Mouse (Mus musculus): ENCODE measurements around the gene Elavl4.

Gene Elavl4

DNA sequence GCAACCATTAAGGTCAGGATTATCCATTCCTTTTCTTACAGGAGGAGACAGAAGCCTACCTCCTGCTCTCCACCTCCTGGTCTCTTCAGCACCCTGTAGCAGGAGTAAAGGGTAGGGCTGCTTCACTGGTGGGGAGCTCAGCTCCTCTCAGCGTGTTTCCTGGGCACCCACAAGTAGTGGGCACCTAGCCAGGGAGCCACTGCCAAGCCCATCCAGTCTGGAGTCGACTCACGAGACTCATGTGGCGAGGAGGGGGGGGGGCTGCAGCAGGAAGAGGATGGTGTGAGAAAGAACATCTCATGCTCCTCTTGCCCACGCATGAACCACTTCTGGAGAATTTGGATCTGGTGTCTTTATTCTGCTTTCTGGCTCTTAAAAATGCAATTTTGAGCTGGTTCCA is 186.5 kb downstream of the Elavl4 start:
- DNase-seq (ENCODE audit: low spot score), result no peak

DNA sequence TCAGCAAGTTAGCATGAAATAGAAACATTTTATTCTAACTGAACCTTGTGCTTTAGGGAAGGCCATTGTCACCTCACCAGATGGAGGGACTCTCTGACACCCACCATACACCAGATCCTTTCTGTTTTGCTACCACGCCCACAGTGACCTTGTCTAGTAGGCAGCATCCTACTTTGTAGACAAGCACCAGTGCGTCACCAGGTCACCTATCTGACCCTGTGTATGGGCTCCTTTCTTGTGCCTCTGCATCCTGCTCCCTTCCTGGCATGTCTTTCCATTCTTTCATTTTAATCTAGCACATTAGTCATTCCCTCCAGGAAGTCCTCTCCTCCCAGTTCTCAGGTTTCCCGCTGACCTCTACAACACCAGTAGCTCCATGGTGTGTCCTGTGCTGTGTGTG is 190.1 kb downstream of the Elavl4 start:
- DNase-seq (ENCODE audit: low spot score), result no peak

DNA sequence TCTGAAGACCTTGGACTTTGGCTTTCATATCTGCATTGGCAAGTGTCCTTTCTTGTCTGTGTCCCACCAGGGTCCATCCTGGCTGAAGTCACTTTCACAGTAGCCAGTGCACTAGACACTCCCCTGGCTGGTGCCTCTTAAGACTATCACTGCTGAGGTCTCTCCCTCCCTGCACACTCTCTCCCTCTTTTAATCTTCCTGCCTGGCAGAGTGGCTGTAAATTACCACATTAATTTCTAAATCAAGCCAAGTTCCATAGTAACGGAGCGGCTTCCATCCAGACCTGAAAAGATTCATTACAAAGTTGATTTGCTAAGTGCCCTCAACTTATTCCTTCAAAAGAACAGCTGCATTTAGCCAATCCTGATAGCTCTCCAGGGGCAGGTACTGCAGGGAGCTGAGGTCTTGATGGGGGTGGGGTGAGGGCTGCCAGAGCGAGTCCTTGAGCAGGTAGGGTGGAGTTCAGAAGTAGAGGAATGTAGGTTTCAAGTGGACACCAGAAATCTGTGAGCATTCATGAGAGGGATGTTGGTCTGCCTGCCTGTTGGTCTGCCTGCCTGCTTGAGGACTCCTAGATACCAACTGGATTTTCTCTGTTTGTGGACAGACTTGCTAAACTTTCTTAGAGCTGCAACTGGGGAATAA is 194.1 kb downstream of the Elavl4 start:
- DNase-seq (ENCODE audit: low spot score), result no peak

DNA sequence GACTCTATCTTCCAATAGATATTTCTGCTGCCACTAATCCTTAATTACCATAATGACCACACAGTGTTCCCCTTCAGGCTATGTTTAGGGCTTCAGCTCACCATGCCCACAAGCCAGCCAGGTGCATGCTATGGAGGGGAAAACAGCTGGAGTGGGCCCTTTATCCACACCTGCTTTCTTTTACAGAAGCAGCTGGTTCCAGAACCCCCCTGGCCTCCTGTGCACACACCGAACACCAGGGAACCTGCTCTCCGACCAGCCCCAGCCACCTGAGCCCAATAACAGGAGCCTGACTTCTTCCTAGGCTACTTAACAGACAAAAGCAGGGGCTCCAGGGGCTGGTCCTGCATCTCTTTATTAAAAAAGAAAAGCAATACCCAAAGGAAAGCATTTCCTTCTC is 195.8 kb downstream of the Elavl4 start:
- no peak for DNase-seq (ENCODE audit: low spot score)

Data from testis, postnatal 14 days (tissue).